Mouse (Mus musculus): Measurements from ENCODE around the gene Kif21b.

The Kif21b gene

GRCm38 (mm10) chr1:136128944-136129589 lies 2.1 kb upstream of the Kif21b start:
- DNase-seq (ENCODE audit: low spot score): no peak

- no peak for DNase-seq (ENCODE audit: low spot score)
These were observed 1.1 kb upstream of the Kif21b start for GRCm38 (mm10) chr1:136130107-136130506.

- DNase-seq (ENCODE audit: low spot score): no peak
These were observed 558 bp downstream of the Kif21b start for GRCm38 (mm10) chr1:136131603-136132291.

- no peak for DNase-seq (ENCODE audit: low spot score)
These were observed 1.4 kb downstream of the Kif21b start for GRCm38 (mm10) chr1:136132386-136133201.

- no peak for DNase-seq (ENCODE audit: low spot score)
These were observed 2.5 kb downstream of the Kif21b start for GRCm38 (mm10) chr1:136133570-136134240.

GRCm38 (mm10) chr1:136134547-136134946 lies 3.4 kb downstream of the Kif21b start:
- DNase-seq (ENCODE audit: low spot score): no peak

- peak; percentile 49 for DNase-seq (ENCODE audit: low spot score)
These were observed 3.9 kb downstream of the Kif21b start for GRCm38 (mm10) chr1:136135046-136135445.

GRCm38 (mm10) chr1:136135777-136136444 lies 4.7 kb downstream of the Kif21b start:
- DNase-seq (ENCODE audit: low spot score): no peak

GRCm38 (mm10) chr1:136136547-136136946 lies 5.4 kb downstream of the Kif21b start:
- DNase-seq (ENCODE audit: low spot score): no peak

- DNase-seq (ENCODE audit: low spot score): no peak
These were observed 5.9 kb downstream of the Kif21b start for GRCm38 (mm10) chr1:136137071-136137531.

- DNase-seq (ENCODE audit: low spot score): peak; percentile 57
These were observed 6.4 kb downstream of the Kif21b start for GRCm38 (mm10) chr1:136137575-136137974.

GRCm38 (mm10) chr1:136138191-136138830 lies 7.1 kb downstream of the Kif21b start:
- DNase-seq (ENCODE audit: low spot score): no peak

GRCm38 (mm10) chr1:136139990-136140640 lies 8.9 kb downstream of the Kif21b start:
- DNase-seq (ENCODE audit: low spot score): peak; percentile 72

- DNase-seq (ENCODE audit: low spot score): no peak
These were observed 10.2 kb downstream of the Kif21b start for GRCm38 (mm10) chr1:136141176-136141950.

- DNase-seq (ENCODE audit: low spot score): no peak
These were observed 11.1 kb downstream of the Kif21b start for GRCm38 (mm10) chr1:136142336-136142735.

GRCm38 (mm10) chr1:136143514-136143913 lies 12.3 kb downstream of the Kif21b start:
- DNase-seq (ENCODE audit: low spot score): no peak

GRCm38 (mm10) chr1:136149702-136150101 lies 18.5 kb downstream of the Kif21b start:
- DNase-seq (ENCODE audit: low spot score): no peak

- DNase-seq (ENCODE audit: low spot score): no peak
These were observed 20.2 kb downstream of the Kif21b start for GRCm38 (mm10) chr1:136151371-136151770.

GRCm38 (mm10) chr1:136156304-136156703 lies 25.1 kb downstream of the Kif21b start:
- no peak for DNase-seq (ENCODE audit: low spot score)

GRCm38 (mm10) chr1:136156951-136157350 lies 25.8 kb downstream of the Kif21b start:
- DNase-seq (ENCODE audit: low spot score): no peak
